Mouse (Mus musculus): ENCODE measurements around the gene Mvb12b.

Gene Mvb12b

DNA sequence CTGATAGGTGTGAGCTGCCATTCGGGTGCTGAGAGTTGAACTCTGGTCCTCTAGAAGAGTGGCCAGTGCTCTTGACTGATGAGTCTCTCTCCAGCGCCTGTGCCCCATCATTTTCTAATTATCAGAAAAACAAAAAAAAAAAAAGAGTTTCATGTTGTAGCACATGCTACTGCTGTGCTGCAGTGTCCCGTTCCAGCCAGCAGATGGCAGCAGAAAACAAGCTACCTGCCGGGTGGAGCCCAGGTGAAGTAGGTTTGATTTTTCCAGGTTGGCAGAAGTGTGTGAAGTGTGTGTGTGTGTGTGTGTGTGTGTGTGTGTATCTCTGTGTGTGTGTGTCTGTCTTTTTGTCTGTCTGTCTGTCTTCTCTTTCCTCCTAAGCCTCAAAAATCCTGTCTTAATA is 205.5 kb downstream of the Mvb12b start:
- DNase-seq, result no peak
